Mouse (Mus musculus): ENCODE results near the gene Msantd1.

- TF ChIP-seq CTCF (IDR thresholded peaks at IDR 0.05; ENCODE audit: control insufficient read depth, insufficient read depth, insufficient replicate concordance, low read depth, low read length): no peak
- TF ChIP-seq POLR2A (IDR thresholded peaks at IDR 0.05; ENCODE audit: control insufficient read depth, low read depth, low read length): no peak
These were observed 35.6 kb downstream of the Msantd1 start for GRCm38 (mm10) chr5:34943428-34943827.
